Mouse (Mus musculus): ENCODE measurements around the gene Reps1.

DNA sequence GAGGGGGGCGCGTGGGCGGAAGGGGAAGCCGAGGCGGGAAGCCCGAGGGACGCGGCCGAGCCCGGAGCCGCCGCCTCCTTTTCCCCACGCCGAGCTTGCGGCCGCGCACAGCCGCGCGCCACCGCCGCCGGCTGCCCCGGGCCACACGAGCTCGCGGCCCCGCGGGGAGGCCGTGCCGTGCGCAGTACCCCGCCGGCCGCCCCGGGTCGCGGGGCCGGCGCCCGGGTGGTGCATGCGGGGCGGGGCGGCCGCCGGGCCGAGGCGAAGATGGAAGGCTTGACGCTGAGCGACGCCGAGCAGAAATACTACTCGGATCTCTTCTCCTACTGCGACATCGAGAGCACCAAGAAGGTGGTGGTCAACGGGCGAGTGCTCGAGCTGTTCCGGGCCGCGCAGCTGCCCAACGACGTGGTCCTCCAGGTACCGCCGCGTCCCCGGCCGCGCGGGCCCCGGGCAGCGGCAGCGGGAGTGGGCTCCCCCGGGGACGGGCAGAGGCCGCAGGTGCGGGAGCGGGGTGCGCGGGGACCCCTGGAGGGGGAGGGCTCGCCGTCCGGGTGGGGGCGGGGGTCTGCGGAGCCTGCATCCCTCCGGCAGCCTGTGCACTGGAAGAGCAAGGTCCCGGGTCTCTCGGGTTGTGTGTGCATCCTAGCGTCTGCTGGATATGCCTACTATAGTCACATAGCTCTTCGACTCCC lies at the start of gene Reps1:
- TF ChIP-seq CTCF (IDR thresholded peaks at IDR 0.05; ENCODE audit: control insufficient read depth, insufficient read depth, insufficient read length) (no peak), USF1 (IDR thresholded peaks at IDR 0.05; ENCODE audit: low read depth) (no peak), MAX (IDR thresholded peaks at IDR 0.05) (no peak)

All from C2C12 (cell line).